Mouse (Mus musculus) stomach, postnatal 0 days (tissue): ENCODE measurements around the gene Plgrkt. TPM values are rescaled to one million over a fixed set of nuclear protein-coding genes. Genes with fewer than 3 reads are reported as not detected.

Source experiments
- ATAC-seq: fragments of 200-750 bp; cut with Nextera tagmentation; 2 replicates; pipeline ENCODE4 v1.8.0; 2017; ENCODE audit not compliant: low FRiP score, low TSS enrichment
- DNase-seq: peaks from one replicate; pipeline ENCODE4 v3.0.0-alpha.2; 2016; ENCODE audit warnings: low spot score
- H3K27ac ChIP-seq: fragments of 300-500 bp; sonication (generic); replicated peaks from 2 replicates; pipeline ENCODE4 v1.5.1; 2014; ENCODE audit warnings: mild to moderate bottlenecking, control low read depth
- H3K27me3 ChIP-seq: fragments of 300-500 bp; sonication (generic); 2 replicates; pipeline ENCODE4 v1.6.1; 2014; ENCODE audit warnings: low read length; ENCODE audit not compliant: control insufficient read depth, insufficient read depth
- H3K36me3 ChIP-seq: fragments of 300-500 bp; sonication (generic); 2 replicates; pipeline ENCODE4 v1.6.1; 2014; ENCODE audit warnings: low read length, mixed read lengths; ENCODE audit not compliant: control insufficient read depth, insufficient read depth
- H3K4me1 ChIP-seq: fragments of 300-500 bp; sonication (generic); replicated peaks from 2 replicates; pipeline ENCODE4 v1.6.1; 2014; ENCODE audit warnings: antibody characterized with exemption; ENCODE audit not compliant: control insufficient read depth, insufficient read depth
- H3K4me2 ChIP-seq: fragments of 300-500 bp; sonication (generic); replicated peaks from 2 replicates; pipeline ENCODE4 v1.6.1; 2014; ENCODE audit warnings: low read depth, mild to moderate bottlenecking, control low read depth, moderate library complexity
- H3K4me3 ChIP-seq: fragments of 300-500 bp; sonication (generic); 2 replicates; pipeline ENCODE4 v1.5.1; 2014; ENCODE audit warnings: low read depth, low read length, control low read depth
- H3K9ac ChIP-seq: fragments of 300-500 bp; sonication (generic); 2 replicates; pipeline ENCODE4 v1.6.1; 2014; ENCODE audit warnings: mild to moderate bottlenecking, low read length, control low read depth, mixed read lengths
- H3K9me3 ChIP-seq: fragments of 300-500 bp; sonication (generic); 2 replicates; pipeline ENCODE4 v1.6.1; 2016; ENCODE audit warnings: low read length; ENCODE audit not compliant: control insufficient read depth
- CTCF ChIP-seq: IDR thresholded peaks from 2 replicates; pipeline ENCODE4 v1.5.1; 2016; ENCODE audit warnings: antibody characterized with exemption, low read depth, mild to moderate bottlenecking, moderate library complexity
- EP300 ChIP-seq: optimal IDR thresholded peaks from 2 replicates; pipeline ENCODE3; 2016; ENCODE audit warnings: antibody characterized with exemption
- WGBS: fragments of 180-500 bp; shearing (Covaris S2); extraction: QIAGEN DNeasy Blood & Tissue Kit; methylation state at CpG from one replicate; pipeline ENCODE4 v1.1.7; 2014; 5-methylcytosine and 5-hydroxymethylcytosine counted together
- polyA plus RNA-seq: library from polyadenylated mRNA; unstranded; fragments of >200 nt; fragmentation: Nextera tagmentation; extraction: Ambion mirVana; gene quantifications from 2 replicates; pipeline ENCODE4 v1.2.1, GENCODE M21; 2015

The Plgrkt gene
- polyA plus RNA-seq, 1 experiment from 2014 or later, result 169 TPM

- H3K36me3 ChIP-seq, result peaks cover 15% of the 10 kb centered on the region
These were observed 66.3 kb downstream of the Plgrkt start for GRCm38 (mm10) chr19:29300919-29301318.

More at GRCm38 (mm10) chr19:29300919-29301318, 66.3 kb downstream of the Plgrkt start:
- DNase-seq, result no peak
- no peaks in the 10 kb centered on the region for H3K4me1 ChIP-seq
- WGBS, result 79% methylated on average over 13 of the region's 13 CpGs
- no peak overlapping the region for H3K4me3 ChIP-seq
- 0 out of 2 replicates have a peak, but pooled peaks have one; percentile 32 for ATAC-seq
- no peaks in the 10 kb centered on the region for H3K9me3 ChIP-seq
- TF ChIP-seq EP300 (no peak), CTCF (no peak)
- H3K4me2 ChIP-seq, result no peak overlapping the region
- no peak overlapping the region for H3K9ac ChIP-seq
- no peaks in the 10 kb centered on the region for H3K27me3 ChIP-seq
- H3K27ac ChIP-seq, result no peak overlapping the region

Other genes starting within 250 kb of the Plgrkt start
- gene Jak2, start 115.6 kb downstream of the Plgrkt start, polyA plus RNA-seq, result 6.8 and 7.1 TPM in 2 replicates
- 3.0 and 3.2 TPM in 2 replicates for gene Insl6, start 42.0 kb downstream of the Plgrkt start, polyA plus RNA-seq
- 0.24 TPM in 1 of 2 replicates, not detected in the other for gene Rln1, start 32.7 kb downstream of the Plgrkt start, polyA plus RNA-seq
- gene Cd274, start 65 bp upstream of the Plgrkt start, polyA plus RNA-seq, result 0.08 and 0.16 TPM in 2 replicates
- 0.05 and 0.06 TPM in 2 replicates for gene Pdcd1lg2, start 43.5 kb upstream of the Plgrkt start, polyA plus RNA-seq
- 7.4 and 7.6 TPM in 2 replicates for gene Ric1, start 154.9 kb upstream of the Plgrkt start, polyA plus RNA-seq